In the genomic region with DNA sequence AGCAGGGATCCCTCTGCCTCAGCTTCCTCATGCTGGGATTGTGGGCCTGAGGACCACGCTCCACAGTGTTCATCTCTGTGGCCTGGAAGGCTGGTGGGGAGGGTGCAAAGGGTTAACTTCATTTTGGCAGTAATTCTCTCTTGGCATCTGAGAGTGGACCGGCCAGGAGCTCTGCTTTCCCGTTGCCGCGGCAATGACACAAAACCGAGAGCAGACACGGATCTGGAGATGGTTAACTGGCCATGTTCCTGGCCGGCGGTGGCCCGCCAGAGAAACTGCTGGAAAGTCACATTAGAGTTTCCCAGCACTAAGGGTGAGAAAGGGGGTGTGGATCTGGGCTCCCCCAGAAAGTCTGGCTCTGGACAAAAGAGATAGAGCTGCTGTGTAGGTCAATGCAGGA, we compare ENCODE assay signal across 9 mouse cellular contexts.
A peak's percentile ranks its signal among the peaks of the same experiment; 100 is the strongest.
DNase-seq lines count a peak whose midpoint lies in the region; ATAC-seq and TF ChIP-seq lines count a peak whose summit lies in the region.
"Had no signal": no experiment of that assay in that cellular context is flagged by ENCODE, and none has a peak within 500 bp of the region (broad histone marks: within the 10 kb centered on the region; RNA-seq: fewer than 3 reads in every experiment).

No protein-coding gene starts in this region.

- H3K27me3 ChIP-seq in limb, embryonic 15.5 days: no peaks in the 10 kb centered on the region
- H3K27me3 ChIP-seq in liver, postnatal 0 days (ENCODE audit: insufficient read depth, low read length): no peaks in the 10 kb centered on the region
- H3K27me3 ChIP-seq: liver, embryonic 15.5 days had no signal

- H3K4me3 ChIP-seq in lung, adult 2 months (replicated peaks; ENCODE audit: extremely low read depth, low read depth, low read length): no peak overlapping the region
- H3K4me3 ChIP-seq in limb, embryonic 15.5 days: no peak overlapping the region
- no peak overlapping the region for H3K4me3 ChIP-seq in liver, postnatal 0 days (ENCODE audit: low read depth, low read length)
- H3K4me3 ChIP-seq: liver, embryonic 15.5 days had no signal

- no peak overlapping the region for H3K4me2 ChIP-seq in limb, embryonic 15.5 days
- H3K4me2 ChIP-seq in liver, postnatal 0 days (ENCODE audit: low read depth, low read length): no peak overlapping the region
- H3K4me2 ChIP-seq: liver, embryonic 15.5 days had no signal

- peak; percentile 38 for DNase-seq in cerebellum, adult 11-12 months
- no peak for DNase-seq in cerebellum, adult 8-10 months
- DNase-seq in lung, postnatal 4 days: peak; percentile 60 to 79
- no peak for DNase-seq in lung, adult 2 months
- peak; percentile 62 for DNase-seq in kidney, adult 9 months
- DNase-seq in liver, postnatal 0 days: no peak

- ATAC-seq in limb, embryonic 15.5 days (ENCODE audit: insufficient number of reproducible peaks, low FRiP score, low TSS enrichment, low read depth): no peak
- no peak for ATAC-seq in liver, postnatal 0 days
- ATAC-seq in inflammation-experienced regulatory T-cells, adult 6 months: no peak

- TF ChIP-seq EP300 in liver, postnatal 0 days (IDR thresholded peaks at IDR 0.05; ENCODE audit: low read depth): no peak

- no peak overlapping the region for H3K9ac ChIP-seq in limb, embryonic 15.5 days
- no peak overlapping the region for H3K9ac ChIP-seq in liver, postnatal 0 days (replicated peaks)
- H3K9ac ChIP-seq: liver, embryonic 15.5 days had no signal

- H3K36me3 ChIP-seq in limb, embryonic 15.5 days: no peaks in the 10 kb centered on the region
- H3K36me3 ChIP-seq in liver, postnatal 0 days (replicated peaks; ENCODE audit: insufficient read depth, low read length): no peaks in the 10 kb centered on the region
- H3K36me3 ChIP-seq: liver, embryonic 15.5 days had no signal

- TF ChIP-seq POLR2A in lung, adult 2 months (IDR thresholded peaks at IDR 0.05; ENCODE audit: borderline replicate concordance, extremely low read depth, low read depth, low read length): no peak

- peak overlapping the region; percentile 90 for H3K27ac ChIP-seq in limb, embryonic 15.5 days
- H3K27ac ChIP-seq in liver, postnatal 0 days (ENCODE audit: low read depth): no peak overlapping the region
- H3K27ac ChIP-seq: liver, embryonic 15.5 days had no signal

- H3K9me3 ChIP-seq in limb, embryonic 15.5 days: no peaks in the 10 kb centered on the region
- no peaks in the 10 kb centered on the region for H3K9me3 ChIP-seq in liver, postnatal 0 days (ENCODE audit: low read length)
- H3K9me3 ChIP-seq: liver, embryonic 15.5 days had no signal

- WGBS in lung, adult 2 months: 39% methylated on average over 10 of the region's 10 CpGs
- WGBS in limb, embryonic 15.5 days: 17% methylated on average over 10 of the region's 10 CpGs
- WGBS in liver, postnatal 0 days (ENCODE audit: insufficient replicate concordance): 73% methylated on average over 10 of the region's 10 CpGs

- no peaks in the 10 kb centered on the region for H3K4me1 ChIP-seq in lung, adult 2 months (ENCODE audit: control insufficient read depth, insufficient read depth, low read length)
- peaks cover 36% of the 10 kb centered on the region for H3K4me1 ChIP-seq in limb, embryonic 15.5 days
- H3K4me1 ChIP-seq in liver, postnatal 0 days (ENCODE audit: insufficient read depth): peaks cover 9% of the 10 kb centered on the region

- TF ChIP-seq CTCF in lung, adult 2 months (IDR thresholded peaks at IDR 0.05; ENCODE audit: insufficient read depth, low read length): no peak
- TF ChIP-seq CTCF in liver, postnatal 0 days (IDR thresholded peaks at IDR 0.05; ENCODE audit: low read depth): no peak

Comparison
In these comparisons a context has a peak if more than half of its experiments do, and no peak if none do; other contexts are left out.
1. DNase-seq: peak in cerebellum, adult 11-12 months (single experiment), lung, postnatal 4 days (2 of 2) and kidney, adult 9 months (single experiment); none in cerebellum, adult 8-10 months (single experiment), lung, adult 2 months (single experiment) and liver, postnatal 0 days (single experiment).